Mouse (Mus musculus) small intestine, adult 2 months (tissue): Measurements from ENCODE around the gene Ctcf.

Experiments
- CTCF ChIP-seq: fragments of 200-500 bp; IDR thresholded peaks from 2 replicates; pipeline ENCODE4 v1.5.1; 2012; ENCODE audit warnings: low read depth, mild to moderate bottlenecking, control low read depth, inconsistent platforms, low read length, moderate library complexity, mixed read lengths; ENCODE audit not compliant: insufficient replicate concordance, insufficient read length; ENCODE audit errors: extremely low read depth
- POLR2A ChIP-seq: fragments of 200-500 bp; IDR thresholded peaks from 2 replicates; pipeline ENCODE4 v1.6.1; 2012; ENCODE audit warnings: low read depth, mild to moderate bottlenecking, control low read depth, inconsistent platforms, low read length, moderate library complexity

- TF ChIP-seq CTCF = no peak
- no peak for TF ChIP-seq POLR2A
Measured at GRCm38 (mm10) chr8:105657641-105658040, 21.3 kb downstream of the Ctcf start.
